Mouse (Mus musculus) kidney, postnatal 36 days (tissue): Measurements from ENCODE around the gene Btbd1.
A peak's percentile ranks its signal among the peaks of the same experiment; 100 is the strongest.

Experiments
- DNase-seq, 2 experiments: peaks; one replicate each; pipeline ENCODE4 v3.0.0; 2021 to 2022; ENCODE audit warnings: mixed read lengths in 2 of 2

The Btbd1 gene

DNA sequence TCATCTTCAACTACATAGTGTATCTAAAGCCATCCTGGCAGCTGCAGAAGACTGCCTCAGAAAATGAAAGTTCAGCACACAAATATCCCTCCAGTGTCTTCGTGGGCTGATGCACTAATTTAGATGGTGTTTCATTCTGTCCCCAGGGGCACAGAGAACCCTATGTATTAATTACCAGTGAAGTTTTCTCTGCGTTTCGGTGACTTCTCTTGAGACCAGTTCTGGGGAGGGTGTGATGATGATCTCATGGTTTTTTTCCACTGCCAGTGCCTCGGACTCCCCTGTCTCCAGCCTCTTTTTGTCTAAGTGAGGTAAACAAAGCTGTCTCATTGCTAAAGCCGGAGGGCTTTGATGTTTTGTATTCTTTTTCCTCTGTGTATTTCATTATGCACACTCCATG, 53.9 kb downstream of the Btbd1 start:
- DNase-seq, result no peak

DNA sequence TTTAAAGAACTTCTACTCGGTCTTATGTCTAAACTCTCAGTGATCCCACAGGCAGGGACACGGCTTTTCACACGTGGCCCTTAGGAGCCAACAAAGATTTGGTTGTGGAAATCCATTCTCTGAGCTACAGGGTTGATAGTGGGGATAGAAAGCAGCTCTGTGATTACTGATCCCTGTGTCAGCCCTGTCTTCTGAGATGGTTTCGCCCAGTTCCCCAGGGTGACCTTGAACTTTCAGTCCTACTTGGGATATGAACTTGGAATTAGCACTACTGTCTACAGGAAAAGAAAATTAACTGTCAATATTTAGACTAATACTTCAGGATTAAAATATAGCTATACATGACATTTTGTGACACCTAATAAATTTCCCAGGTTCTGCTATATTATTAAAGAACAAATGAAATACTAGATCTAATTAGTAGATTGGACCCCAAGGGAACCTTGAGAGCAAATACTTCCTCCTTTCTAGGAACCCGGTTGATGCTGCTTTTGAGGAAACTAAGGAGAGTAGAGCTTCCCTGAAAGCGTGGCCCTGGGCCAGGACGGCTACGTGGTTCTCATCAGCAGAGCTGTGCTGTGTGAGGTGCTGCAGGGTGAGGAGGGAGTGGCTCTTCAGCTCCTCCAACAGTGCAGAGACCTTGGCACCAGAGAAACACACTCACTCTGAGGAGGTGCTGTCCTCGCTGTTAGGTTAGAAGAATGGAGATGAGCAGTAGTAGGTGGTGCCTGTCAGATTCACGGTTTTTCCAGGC, 56.3 kb downstream of the Btbd1 start:
- peak in 1 of 2 experiments; percentile 22 for DNase-seq

DNA sequence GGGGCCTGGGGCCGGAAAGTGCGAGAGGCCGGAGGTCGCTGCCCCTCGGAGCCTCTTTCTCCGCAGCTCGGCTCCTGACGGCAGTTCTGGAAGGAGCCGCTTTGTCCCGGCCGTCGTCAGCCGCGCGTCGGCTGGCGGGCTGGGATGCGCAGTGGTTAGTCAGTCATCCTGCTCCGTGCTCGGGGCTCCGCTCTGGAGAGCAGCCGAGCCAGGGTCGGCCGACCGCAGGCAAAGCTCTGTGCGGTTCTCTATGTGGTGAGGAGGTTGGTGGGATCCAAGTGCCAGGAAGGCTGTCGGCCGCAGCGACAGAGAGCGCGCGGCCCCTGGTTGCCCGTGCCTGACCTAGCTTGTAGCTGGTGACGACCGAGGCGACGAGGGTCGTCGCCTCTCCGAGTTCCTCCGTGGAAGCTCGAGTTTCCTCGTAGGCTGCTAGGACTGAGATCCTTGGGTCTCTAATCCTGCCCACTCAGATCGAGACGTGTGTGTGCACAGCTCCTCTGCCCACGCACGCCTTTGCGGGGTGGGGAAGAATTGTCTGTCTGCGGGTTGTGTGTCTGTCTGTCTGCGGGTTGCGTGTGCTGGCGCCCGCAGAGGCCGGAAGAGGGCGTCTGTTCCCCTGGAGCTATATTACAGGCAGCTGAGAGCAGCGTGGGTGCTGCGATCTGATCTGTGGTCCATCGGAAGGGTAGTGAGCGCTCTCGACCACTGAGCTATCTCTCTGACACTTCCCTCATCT, 66.0 kb downstream of the Btbd1 start:
- DNase-seq, result peak; percentile 9 to 34

DNA sequence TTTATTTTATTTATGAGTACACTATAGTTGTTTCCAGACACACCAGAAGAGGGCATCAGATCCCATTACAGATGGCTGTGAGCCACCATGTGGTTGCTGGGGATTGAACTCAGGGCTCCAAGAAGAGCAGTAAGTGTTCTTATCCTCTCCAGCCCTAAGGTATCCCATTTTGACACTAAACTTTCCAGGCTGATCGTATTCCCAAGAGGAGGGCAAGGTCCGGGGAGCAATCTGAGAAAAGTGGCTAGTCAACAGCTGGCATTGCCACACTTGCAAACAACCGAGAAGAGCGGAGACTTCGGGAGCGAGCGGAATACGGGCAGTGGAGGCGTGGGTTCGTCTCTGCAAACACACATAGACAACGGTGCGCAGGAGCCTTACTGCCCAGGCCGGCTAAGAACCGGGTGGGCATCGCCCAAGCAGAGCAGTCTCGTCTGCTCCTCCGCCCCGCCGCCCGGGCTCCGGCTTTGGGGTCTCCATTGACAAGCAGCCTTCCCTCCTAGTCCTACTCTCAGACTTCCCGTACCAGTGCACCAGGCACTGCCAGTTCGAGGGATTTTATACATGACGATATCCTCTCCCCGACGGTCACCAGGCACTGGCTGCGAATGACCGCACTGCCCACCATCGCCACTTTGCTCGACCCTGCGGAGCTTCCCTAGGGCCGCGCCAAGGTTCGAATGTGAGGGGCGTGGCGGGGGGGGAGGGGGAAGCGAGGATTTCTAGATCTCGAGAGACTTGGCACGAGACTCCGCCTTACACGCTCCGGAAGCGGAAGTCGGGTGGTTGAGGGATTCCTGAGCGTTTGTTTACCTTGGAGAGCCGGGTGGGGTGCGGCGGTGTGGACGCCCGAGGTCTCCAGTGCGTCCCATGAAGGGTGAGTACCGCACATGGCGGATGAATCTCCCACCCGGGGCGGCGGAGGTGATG, 66.8 kb downstream of the Btbd1 start, which contains the start of gene Ramac:
TSS of gene Ramac (plus strand) at position 746 of the 930 bp plus-strand sequence.
- DNase-seq, result peak; percentile 92 to 95

DNA sequence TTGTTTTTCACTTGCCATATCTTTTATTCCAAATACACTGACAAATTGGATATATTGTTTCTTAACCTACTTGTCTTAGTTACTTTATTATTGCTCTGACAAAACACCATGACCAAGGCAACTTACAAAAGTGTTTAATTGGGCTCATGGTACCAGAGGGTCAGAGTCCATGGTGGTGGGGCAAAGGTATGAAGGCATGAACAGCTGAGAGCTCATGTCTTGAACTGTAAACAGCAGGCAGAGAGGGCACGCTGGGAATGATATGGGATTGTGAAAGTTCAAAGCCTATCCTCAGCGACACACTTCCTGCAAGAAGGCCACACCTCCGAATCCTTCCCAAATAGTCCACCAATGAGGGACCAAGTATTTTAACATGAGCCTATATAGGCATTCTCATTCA, 81.3 kb downstream of the Btbd1 start:
- DNase-seq, result no peak

DNA sequence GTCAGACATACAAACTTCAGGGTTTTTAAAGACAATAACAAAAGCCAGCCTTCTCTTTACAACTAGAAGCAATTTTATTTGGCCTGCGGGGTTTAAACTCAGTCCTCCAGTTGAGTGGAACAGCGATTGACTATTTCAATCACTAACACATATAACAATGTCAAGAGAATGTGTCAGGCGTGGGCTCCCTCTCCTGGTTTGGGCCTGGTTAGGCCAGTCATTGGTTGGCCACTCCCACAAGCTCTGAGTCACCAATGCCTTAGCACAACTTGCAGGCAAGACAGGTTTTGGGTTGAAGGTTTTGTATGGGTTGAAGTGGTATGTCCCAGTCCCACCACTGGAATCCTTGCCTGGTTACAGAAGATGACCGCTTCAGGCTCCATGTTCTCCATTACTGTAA, 85.1 kb downstream of the Btbd1 start:
- peak; percentile 4 to 24 for DNase-seq
